Mouse (Mus musculus): ENCODE results near the gene Atp6v0b. TPM values are rescaled to one million over a fixed set of nuclear protein-coding genes. Genes with fewer than 3 reads are reported as not detected.

Gene Atp6v0b
- polyA plus RNA-seq, 1 experiment from 2014 or later, result 242 TPM

DNA sequence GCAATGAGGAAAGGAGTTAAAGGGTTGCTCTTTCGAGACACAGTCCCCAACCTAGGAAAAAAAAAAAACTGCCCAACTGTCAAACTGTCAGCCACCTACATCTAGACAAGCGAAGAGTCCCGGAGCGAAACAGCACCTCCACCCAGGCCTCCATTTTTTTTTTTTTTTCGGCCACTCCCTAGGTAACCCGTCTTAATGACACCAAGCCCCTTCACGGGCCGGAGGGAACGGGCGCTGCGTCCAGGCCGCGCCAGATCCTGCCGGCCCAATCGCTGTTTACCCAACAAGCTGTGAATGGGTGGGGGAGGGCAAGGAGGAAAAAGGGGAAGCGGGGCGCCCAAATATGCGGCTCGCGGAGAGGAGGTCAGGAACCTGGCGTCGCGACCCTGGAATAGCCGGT is 489 bp downstream of the Atp6v0b start:
- peak overlapping the region; percentile 77 for H3K27ac ChIP-seq (replicated peaks)
- peak overlapping the region; percentile 95 for H3K4me3 ChIP-seq (ENCODE audit: low read depth, low read length)
- DNase-seq (ENCODE audit: low spot score) (peak; percentile 32), ATAC-seq (ENCODE audit: low FRiP score, low TSS enrichment) (0 out of 2 replicates have a peak, but pooled peaks have one; percentile 0)
- no peak for TF ChIP-seq CTCF (IDR thresholded peaks at IDR 0.05; ENCODE audit: low read depth)
- TF ChIP-seq EP300 (optimal IDR thresholded peaks at IDR 0.05), result no peak
- H3K4me2 ChIP-seq (replicated peaks; ENCODE audit: low read depth), result peak overlapping the region; percentile 99
- no peaks in the 10 kb centered on the region for H3K9me3 ChIP-seq (ENCODE audit: control insufficient read depth, low read length)
- peaks cover 11% of the 10 kb centered on the region; the same call in 1 of the 2 replicates for H3K4me1 ChIP-seq (replicated peaks; ENCODE audit: control insufficient read depth, insufficient read depth)
- H3K9ac ChIP-seq (ENCODE audit: low read length), result peak overlapping the region; percentile 89
- WGBS, result under 1% methylated on average over 23 of the region's 24 CpGs
- H3K27me3 ChIP-seq (ENCODE audit: control insufficient read depth, insufficient read depth, low read length), result no peaks in the 10 kb centered on the region
- 0 out of 2 replicates have a peak, but pooled peaks cover 6% of the 10 kb centered on the region for H3K36me3 ChIP-seq (ENCODE audit: control insufficient read depth, insufficient read depth, low read length)

- peak overlapping the region; percentile 95; the same call in 1 of the 2 replicates for H3K4me3 ChIP-seq (ENCODE audit: low read depth, low read length)
- H3K9me3 ChIP-seq (ENCODE audit: control insufficient read depth, low read length), result no peaks in the 10 kb centered on the region
- peak overlapping the region; percentile 99 for H3K4me2 ChIP-seq (replicated peaks; ENCODE audit: low read depth)
- peaks cover 9% of the 10 kb centered on the region; the same call in 1 of the 2 replicates for H3K4me1 ChIP-seq (replicated peaks; ENCODE audit: control insufficient read depth, insufficient read depth)
- WGBS, result 74% methylated on average over 9 of the region's 9 CpGs
- ATAC-seq (ENCODE audit: low FRiP score, low TSS enrichment) (no peak), DNase-seq (ENCODE audit: low spot score) (no peak)
- 0 out of 2 replicates have a peak, but pooled peaks cover 6% of the 10 kb centered on the region for H3K36me3 ChIP-seq (ENCODE audit: control insufficient read depth, insufficient read depth, low read length)
- H3K9ac ChIP-seq (ENCODE audit: low read length), result no peak overlapping the region
- TF ChIP-seq CTCF (IDR thresholded peaks at IDR 0.05; ENCODE audit: low read depth), result no peak
- TF ChIP-seq EP300 (optimal IDR thresholded peaks at IDR 0.05), result no peak
- H3K27ac ChIP-seq (replicated peaks), result no peak overlapping the region
- no peaks in the 10 kb centered on the region for H3K27me3 ChIP-seq (ENCODE audit: control insufficient read depth, insufficient read depth, low read length)
These were observed 1.1 kb downstream of the Atp6v0b start for GRCm38 (mm10) chr4:117885994-117886393.

DNA sequence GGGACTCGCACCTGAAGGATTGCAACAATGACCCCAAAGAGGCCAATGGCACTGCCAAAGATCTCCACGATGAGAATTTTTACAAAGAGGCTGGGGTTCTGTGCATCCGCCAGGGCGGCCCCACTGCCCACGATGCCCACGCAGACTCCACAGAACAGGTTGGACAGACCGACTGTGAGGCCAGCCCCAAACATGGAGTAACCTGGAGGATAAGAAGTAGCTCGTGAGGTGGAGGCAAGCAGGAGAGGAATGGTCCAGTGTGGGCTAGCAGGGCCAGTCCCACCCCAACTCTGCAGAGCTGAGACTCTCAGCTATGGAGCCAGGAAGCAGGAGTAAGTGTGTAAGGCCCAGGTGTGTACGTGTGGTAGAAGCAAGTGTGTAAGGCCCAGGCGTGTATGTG is 2.0 kb downstream of the Atp6v0b start:
- no peaks in the 10 kb centered on the region for H3K27me3 ChIP-seq (ENCODE audit: control insufficient read depth, insufficient read depth, low read length)
- ATAC-seq (ENCODE audit: low FRiP score, low TSS enrichment) (no peak), DNase-seq (ENCODE audit: low spot score) (no peak)
- TF ChIP-seq EP300 (optimal IDR thresholded peaks at IDR 0.05) (no peak), CTCF (IDR thresholded peaks at IDR 0.05; ENCODE audit: low read depth) (no peak)
- no peak overlapping the region for H3K9ac ChIP-seq (ENCODE audit: low read length)
- no peak overlapping the region for H3K4me3 ChIP-seq (ENCODE audit: low read depth, low read length)
- no peak overlapping the region for H3K4me2 ChIP-seq (replicated peaks; ENCODE audit: low read depth)
- H3K36me3 ChIP-seq (ENCODE audit: control insufficient read depth, insufficient read depth, low read length), result 0 out of 2 replicates have a peak, but pooled peaks cover 6% of the 10 kb centered on the region
- 93% methylated on average over 10 of the region's 10 CpGs for WGBS
- no peak overlapping the region for H3K27ac ChIP-seq (replicated peaks)
- H3K4me1 ChIP-seq (replicated peaks; ENCODE audit: control insufficient read depth, insufficient read depth), result peaks cover 9% of the 10 kb centered on the region; the same call in 1 of the 2 replicates
- no peaks in the 10 kb centered on the region for H3K9me3 ChIP-seq (ENCODE audit: control insufficient read depth, low read length)

DNA sequence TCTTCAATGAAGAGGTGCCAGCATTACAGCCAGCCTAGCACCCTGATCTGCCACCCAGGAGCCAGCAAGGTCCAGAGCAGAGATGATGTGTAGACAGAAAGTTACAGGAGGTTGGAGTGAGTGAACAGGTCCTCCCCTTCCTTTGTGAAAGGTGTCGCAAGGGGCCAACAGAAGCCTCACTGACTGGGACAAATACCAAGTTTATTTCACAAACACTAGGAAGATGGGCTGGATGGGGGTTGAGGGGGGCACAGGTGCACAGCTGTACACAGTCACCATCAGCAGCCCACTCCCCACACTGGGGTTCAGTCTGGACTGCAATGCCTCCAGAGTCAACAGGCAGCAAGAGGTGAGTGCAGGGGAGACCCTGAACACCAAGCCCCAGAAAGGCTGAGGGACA is 3.0 kb downstream of the Atp6v0b start:
- WGBS, result 73% methylated on average over 1 of the region's 1 CpGs
- no peak for TF ChIP-seq CTCF (IDR thresholded peaks at IDR 0.05; ENCODE audit: low read depth)
- no peak for TF ChIP-seq EP300 (optimal IDR thresholded peaks at IDR 0.05)
- H3K4me3 ChIP-seq (ENCODE audit: low read depth, low read length), result no peak overlapping the region
- H3K4me1 ChIP-seq (replicated peaks; ENCODE audit: control insufficient read depth, insufficient read depth), result peaks cover 9% of the 10 kb centered on the region; the same call in 1 of the 2 replicates
- DNase-seq (ENCODE audit: low spot score), result no peak
- peak overlapping the region; percentile 92; the same call in 1 of the 2 replicates for H3K4me2 ChIP-seq (replicated peaks; ENCODE audit: low read depth)
- no peak for ATAC-seq (ENCODE audit: low FRiP score, low TSS enrichment)
- H3K9ac ChIP-seq (ENCODE audit: low read length), result no peak overlapping the region
- no peaks in the 10 kb centered on the region for H3K9me3 ChIP-seq (ENCODE audit: control insufficient read depth, low read length)
- H3K36me3 ChIP-seq (ENCODE audit: control insufficient read depth, insufficient read depth, low read length), result 0 out of 2 replicates have a peak, but pooled peaks cover 6% of the 10 kb centered on the region
- H3K27me3 ChIP-seq (ENCODE audit: control insufficient read depth, insufficient read depth, low read length), result no peaks in the 10 kb centered on the region
- no peak overlapping the region for H3K27ac ChIP-seq (replicated peaks)

DNA sequence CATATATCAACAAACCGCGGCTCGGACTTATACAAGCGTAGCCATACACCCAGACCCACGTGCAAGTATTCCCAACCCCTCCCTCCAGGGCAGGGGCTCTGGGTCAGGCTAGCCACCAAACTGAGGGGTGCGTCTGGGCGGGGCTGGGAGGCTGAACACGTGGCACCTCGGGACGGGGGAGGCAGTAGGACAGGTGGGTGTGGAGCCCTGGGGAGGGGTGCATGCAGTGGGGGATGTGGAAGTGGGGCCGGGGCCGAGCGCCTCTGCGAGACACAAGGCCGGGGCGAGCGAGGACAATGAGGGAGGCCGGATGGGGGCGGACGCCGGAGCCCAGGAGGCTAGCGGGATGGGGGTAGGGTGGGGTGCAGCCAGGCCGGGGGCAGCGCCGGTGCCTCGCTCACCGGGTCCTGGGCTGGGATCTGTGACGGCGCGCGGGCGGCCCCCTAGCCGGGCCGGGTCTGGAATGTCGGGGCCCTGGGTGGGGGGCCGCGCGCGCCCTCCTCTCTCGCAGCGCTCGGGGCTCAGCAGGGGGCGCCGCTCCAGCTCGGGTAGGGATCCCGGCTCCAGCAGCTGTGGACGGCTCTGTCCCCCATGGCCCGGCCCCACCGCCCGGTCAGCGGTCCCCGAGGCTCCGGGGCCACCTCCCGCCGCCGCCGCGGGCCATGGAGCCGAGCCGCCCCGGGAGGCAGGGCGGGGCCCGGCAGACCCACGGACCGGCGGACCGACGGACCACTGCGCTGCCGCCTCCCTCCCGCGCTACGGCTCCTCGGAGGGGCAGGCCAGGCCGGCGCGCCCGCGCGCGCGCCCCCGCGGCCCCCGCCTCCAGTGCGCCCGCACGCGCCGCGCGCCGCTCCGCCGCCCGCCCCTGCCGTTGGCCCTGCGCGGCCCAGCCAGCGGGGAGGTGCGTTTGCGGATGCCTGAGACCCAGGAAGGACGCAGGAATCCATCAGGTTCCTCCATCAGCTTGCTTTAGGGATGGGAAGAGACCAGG is 4.1 kb downstream of the Atp6v0b start, which contains the start of gene B4galt2:
Gene B4galt2, minus strand, starts transcription at position 787 of the 991 bp plus-strand sequence.
- TF ChIP-seq EP300 (optimal IDR thresholded peaks at IDR 0.05) (no peak), CTCF (IDR thresholded peaks at IDR 0.05; ENCODE audit: low read depth) (peak; percentile 49)
- Histone ChIP-seq H3K4me1 (replicated peaks; ENCODE audit: control insufficient read depth, insufficient read depth) (peaks cover 9% of the 10 kb centered on the region; the same call in 1 of the 2 replicates), H3K9me3 (ENCODE audit: control insufficient read depth, low read length) (no peaks in the 10 kb centered on the region), H3K27me3 (ENCODE audit: control insufficient read depth, insufficient read depth, low read length) (no peaks in the 10 kb centered on the region), H3K36me3 (ENCODE audit: control insufficient read depth, insufficient read depth, low read length) (0 out of 2 replicates have a peak, but pooled peaks cover 6% of the 10 kb centered on the region), H3K4me3 (ENCODE audit: low read depth, low read length) (peak within 1 kb of the TSS; percentile 67), H3K27ac (replicated peaks) (peak within 1 kb of the TSS; percentile 40; the same call in 1 of the 2 replicates), H3K9ac (ENCODE audit: low read length) (peak within 1 kb of the TSS; percentile 74), H3K4me2 (replicated peaks; ENCODE audit: low read depth) (peak within 1 kb of the TSS; percentile 92)
- DNase-seq (ENCODE audit: low spot score), result peak; percentile 51
- peak; percentile 24; the same call in 1 of the 2 replicates for ATAC-seq (ENCODE audit: low FRiP score, low TSS enrichment)
- WGBS, result under 1% methylated on average over 50 of the region's 103 CpGs
